Mouse (Mus musculus): ENCODE measurements around the gene 4930556J24Rik.
"Not testable (repeated sequence)": the region's sequence is repeated elsewhere in the genome, so short reads cannot be mapped to it uniquely, and the experiment has no call there.

The 4930556J24Rik gene

DNA sequence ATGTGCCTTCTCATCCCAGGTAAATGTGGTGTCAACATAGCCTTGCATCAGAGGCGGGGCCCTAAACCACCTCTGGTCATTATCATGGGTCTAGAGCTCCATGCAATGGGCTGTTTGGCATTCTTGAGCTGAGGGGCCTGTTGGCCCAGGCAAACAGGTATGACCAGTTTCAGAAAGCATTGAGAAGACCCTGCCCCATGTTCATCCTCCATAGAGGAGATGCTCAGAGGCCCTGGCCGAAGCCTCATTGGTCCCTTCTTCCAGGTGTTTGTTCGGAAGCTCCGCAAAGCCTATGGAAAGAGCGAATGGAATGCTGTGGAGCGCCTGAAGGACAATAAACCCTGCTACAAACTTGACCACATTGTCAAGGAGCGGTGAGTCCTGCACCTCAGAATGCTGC, 6.2 kb downstream of the 4930556J24Rik start:
- DNase-seq: peak; percentile 1

DNA sequence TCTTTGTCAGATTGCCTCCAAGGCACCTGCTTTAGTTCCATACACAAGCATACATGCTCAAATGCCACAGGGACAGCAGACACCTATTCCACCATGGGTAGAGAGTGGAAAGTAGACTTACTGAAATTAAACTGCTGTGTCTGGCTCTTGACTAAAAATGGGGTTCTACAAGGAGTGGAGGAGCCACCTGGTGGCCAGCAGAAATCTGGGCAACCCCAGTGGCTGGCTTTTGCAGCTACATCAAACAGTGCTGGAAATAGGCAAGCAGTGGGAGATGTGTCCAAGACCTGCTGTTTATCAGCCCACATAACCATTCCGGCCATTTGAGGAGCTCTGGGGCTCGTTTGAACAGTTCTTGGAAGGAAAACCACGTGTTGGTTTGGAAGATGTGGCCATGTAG, 6.7 kb downstream of the 4930556J24Rik start:
- DNase-seq: peak; percentile 0

- DNase-seq: no peak
Observed at GRCm38 (mm10) chr11:3964416-3965172, 12.0 kb downstream of the 4930556J24Rik start.

- peak; percentile 84 for DNase-seq
Observed at GRCm38 (mm10) chr11:3963610-3964415, 12.8 kb downstream of the 4930556J24Rik start, which contains the start of gene Pes1. Gene Pes1, plus strand, starts transcription at chr11:3963975.

DNA sequence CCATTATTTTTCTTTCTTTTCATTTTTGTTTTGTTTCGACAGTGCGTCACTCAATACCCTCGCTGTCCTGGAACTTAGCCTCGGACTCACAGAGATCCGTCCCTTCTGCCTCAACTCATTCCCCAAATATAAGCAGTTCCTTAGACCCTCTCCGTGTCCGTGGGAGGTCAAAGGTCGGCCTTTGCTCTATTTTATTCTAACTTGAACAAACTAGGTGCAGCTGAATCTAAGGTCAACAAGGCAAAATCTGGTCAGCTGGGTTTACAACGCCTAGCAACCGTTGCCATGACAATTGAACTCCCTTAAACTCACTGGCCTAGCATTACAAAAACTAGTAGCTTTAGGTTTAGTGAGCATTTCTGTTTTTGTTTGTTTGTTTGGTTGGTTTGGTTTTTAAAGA, 13.4 kb downstream of the 4930556J24Rik start:
- peak; percentile 24 for DNase-seq

- DNase-seq: no peak
Observed at GRCm38 (mm10) chr11:3961761-3962160, 14.8 kb downstream of the 4930556J24Rik start.

DNA sequence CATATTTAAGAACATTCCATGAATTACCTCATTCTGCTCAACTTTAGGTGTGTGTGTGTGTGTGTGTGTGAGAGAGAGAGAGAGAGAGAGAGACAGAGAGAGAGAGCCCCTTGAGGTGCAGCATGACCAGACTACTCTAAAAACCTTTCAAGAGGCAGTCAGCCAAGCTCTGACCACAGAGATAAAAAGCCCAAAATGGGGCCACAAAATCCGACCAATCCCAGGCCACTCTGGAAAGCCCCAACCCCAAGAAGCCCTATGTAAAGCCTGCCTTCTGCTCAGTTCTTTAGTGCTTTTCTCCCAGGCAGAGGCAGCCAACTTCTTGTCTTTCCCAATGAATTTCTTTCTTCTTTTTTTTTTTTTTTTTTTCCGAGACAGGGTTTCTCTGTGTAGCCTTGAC, 15.7 kb downstream of the 4930556J24Rik start:
- no peak for DNase-seq

- not testable (repeated sequence) for DNase-seq
Observed at GRCm38 (mm10) chr11:3955371-3955770, 21.2 kb downstream of the 4930556J24Rik start.

DNA sequence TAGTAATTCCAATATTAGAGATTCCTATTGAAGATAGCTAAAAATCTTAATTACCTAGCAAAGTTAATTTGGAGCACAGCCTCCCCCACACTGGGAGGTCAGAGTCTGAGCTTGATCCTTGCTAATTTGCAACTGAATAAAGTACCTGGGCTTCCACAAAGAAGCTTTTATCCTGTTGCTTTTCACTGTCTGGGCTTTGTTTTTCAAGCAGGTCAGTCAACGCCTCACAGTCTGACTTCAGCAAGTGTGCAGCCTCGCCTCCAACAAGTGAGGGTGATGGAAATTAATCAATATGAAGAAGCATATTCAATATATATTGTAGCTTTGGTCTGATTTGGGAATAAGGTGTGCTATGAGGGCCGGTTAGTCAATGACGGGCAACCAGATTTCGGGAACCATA, 21.7 kb downstream of the 4930556J24Rik start:
- not testable (repeated sequence) for DNase-seq

- DNase-seq: no peak
Observed at GRCm38 (mm10) chr11:3946386-3946785, 30.2 kb downstream of the 4930556J24Rik start.

DNA sequence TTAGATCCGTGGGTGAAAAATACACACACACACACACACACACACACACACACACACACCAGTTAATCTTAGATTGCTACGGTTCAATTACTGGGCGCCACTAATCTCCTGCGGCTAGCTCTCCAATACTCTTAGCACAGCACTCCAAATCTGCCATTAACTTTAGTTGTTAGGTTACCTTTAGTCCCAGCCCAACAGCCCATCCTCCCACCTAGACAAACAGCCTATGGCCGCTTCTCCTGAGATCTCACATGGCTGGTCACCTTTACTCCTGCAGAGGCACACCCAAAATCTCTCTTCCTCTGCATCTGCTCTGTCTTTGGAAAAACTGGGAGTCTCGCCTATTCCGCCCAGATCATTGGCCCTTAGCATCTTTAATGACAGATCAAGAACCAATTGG, 35.2 kb downstream of the 4930556J24Rik start:
- DNase-seq: no peak

DNA sequence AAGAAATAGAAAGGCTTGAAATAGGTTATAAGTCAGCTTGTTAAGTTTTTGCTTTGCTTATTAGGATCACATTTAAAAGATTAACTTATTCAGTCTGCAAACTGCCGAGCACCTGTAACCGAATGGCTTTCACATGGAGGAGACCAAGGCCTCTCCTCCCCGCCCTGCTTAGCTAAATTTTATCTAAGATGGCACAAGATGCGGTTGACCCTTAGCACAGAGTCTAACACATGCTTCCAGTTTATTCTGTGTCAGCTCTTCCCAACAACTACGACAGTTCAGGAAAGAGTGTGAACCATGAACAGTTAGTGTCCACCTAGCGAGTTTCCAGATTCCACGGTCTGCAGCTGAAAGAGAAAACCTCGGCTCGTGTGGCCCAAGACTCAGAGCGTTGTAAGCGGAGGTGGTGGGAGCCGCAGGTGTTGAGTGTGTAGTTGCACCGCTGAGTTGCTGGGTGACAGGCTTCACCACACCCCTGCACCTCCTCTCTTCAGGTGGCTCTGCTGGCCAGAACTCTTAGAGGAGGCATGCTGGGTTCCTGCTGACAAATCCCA, 39.2 kb downstream of the 4930556J24Rik start:
- DNase-seq: no peak

GRCm38 (mm10) chr11:3936318-3936717, 40.3 kb downstream of the 4930556J24Rik start:
- DNase-seq: no peak

DNA sequence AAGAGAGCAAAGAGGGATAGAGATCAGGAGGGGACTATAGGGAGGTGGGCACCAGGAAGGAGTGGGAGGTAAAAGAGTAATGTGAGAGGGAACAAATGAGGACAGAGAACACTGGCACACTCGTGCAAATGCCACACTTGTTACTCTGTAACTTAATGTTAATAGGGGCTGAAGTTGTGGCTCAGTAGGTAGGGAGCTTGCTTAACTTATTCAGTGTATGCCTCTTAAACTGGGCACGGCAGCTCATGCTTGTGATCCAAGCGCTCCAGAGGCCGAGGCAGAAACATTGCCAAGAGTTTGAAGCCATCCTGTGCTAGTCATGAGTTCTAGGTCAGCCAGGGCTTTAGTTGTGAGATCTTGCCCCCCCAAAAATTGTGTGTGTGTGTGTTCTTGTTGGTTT, 41.4 kb downstream of the 4930556J24Rik start:
- DNase-seq: no peak

DNA sequence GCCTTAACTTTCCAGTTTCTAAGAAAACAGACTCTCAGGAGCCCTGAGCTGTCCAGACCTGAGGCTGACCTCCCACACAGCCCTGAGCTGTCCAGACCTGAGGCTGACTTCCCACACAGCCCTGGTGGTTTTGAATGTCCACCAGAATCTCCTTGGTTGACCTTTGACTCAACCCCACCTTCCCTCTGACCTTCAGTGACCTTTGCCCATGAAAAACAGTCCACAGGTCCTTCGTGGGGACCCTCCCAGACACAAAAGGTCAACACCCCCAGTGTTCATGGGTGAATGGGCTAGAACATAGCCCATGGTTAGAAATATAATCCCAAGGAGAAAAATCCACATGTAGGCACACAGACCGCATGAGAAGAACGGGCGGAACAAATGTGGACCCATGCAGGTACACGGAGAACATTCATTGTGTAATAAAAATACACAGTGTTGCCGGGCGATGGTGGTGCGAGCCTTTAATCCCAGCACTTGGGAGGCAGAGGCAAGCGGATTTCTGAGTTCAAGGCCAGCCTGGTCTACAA, 42.8 kb downstream of the 4930556J24Rik start:
- DNase-seq: no peak

DNA sequence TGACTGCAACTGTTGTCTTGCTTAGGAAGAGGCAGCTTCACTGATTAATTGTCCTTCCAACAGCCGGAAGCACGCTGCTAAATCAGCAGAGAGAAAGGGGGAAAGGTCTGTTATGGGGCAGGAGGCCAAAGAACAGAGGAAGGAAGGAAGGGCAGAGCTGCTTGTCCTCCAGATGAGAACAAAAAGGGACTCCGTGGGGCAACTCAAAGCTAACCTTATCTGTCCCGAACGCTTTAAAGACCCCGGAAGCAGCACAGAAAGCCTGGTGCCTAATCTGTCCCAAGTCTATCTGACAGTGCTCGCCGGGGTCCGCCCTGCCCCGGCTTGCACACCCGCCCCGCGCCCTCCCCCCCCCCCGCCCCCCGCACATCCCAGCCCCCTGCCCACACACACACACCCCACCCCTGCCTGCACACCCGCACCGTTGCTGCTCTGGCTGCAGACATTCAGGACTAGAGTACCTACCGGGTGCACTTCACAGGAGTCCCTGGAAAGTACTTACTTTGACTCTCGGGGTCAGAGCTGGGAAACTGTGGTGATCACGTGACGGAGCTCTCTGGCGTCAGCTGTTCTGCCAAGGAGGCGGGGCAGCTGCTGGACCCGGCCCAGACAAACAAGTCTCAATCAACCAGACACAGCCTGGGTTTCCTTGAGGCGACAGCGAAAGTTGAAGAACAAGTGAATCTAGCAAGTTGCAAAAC, 44.9 kb downstream of the 4930556J24Rik start, which contains the start of gene Tcn2:
Tcn2 (minus strand) TSS at position 649 of the 701 bp plus-strand sequence.
- DNase-seq: peak; percentile 28

- no peak for DNase-seq
Observed at GRCm38 (mm10) chr11:3930931-3931330, 45.6 kb downstream of the 4930556J24Rik start.

DNA sequence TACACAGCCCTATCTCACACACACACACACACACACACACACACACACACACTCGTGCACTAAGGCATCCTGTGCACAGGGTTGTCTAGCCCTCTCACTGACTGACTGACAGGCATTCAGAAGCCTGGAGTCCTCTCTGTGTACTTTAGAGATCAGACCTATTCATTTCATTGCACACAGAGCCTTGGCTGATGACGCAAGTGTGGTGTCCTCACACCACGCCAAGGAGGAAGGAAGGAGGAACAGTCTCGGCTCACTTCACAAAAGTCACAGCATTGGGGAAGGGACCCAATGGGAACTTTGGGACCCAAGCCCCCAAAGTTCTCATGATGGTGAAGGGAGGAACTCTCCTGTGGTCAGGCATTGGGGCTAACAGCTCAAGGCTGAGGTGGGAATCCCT, 46.6 kb downstream of the 4930556J24Rik start:
- no peak for DNase-seq

GRCm38 (mm10) chr11:3925916-3926315, 50.7 kb downstream of the 4930556J24Rik start:
- no peak for DNase-seq

DNA sequence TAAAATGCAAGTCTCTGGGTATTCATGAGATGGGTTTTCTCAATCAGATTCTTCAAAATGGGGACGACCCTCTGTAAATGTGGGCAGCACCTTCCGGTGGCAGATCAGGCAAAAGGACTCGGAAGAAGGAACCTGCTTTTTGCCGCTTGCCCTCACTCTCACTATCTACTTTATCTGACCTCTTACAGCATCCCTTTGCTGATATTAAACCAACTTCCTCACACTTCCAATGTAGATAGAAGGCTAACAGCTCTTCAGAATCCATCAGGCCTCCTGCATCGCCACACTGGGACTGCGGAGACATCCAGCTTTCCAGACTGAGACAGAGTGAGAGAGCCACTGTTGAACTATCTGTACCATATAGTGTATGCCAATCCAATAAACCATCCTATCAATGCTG, 53.8 kb downstream of the 4930556J24Rik start:
- DNase-seq: no peak

- DNase-seq: no peak
Observed at GRCm38 (mm10) chr11:3922115-3922514, 54.5 kb downstream of the 4930556J24Rik start.

DNA sequence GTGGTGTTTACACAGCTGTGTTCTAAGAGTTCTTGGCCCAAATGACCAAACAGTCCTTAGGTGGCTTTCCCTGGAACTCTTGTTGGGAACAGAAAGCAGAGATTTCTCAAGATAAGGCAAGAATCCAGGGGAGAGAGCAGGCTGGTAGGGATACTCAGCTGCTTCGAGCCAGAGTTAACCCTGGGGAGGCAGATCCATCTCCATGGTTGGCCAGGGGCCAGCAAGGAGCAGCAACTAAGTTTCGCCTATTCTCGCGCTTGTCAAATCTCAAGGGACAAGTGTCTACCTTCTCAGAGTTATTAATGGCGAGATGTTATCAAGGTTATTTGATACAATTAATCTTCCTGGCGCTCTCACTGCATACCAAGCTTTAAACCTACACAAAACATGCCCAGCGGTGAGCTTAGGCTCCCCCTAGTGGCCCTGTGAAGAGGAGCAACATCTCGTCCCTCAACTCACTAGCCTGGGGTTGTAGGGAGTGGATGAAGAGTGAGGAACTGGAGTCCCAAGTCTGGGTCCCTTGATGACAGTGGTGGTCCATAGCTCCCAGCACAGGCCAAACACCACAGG, 55.2 kb downstream of the 4930556J24Rik start:
- peak; percentile 52 for DNase-seq

All from cerebellum, adult 9-11 months (tissue).